Mouse (Mus musculus): ENCODE data around the gene Cdon.

DNA sequence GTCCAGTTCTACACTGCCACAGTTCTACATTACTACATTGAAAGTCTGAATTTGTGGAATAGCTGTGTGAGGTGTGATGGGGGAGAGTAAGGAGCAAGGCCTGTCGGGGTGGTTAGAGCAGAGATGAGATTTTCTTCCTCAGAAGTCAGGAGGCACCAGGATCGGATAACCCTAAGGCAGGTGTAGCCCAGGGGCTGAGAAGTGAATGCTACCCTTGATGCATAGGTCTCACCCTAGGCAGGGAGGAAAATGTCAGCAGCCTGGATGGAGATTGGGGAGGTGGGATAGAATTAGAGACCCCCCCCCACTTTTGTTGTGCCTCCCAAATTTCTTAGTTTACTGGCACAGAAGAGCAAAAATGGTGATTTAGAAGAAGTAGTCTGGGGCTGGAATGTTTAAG lies 101.3 kb downstream of the Cdon start:
- no peak for TF ChIP-seq EP300 (IDR thresholded peaks at IDR 0.05; ENCODE audit: low read depth)
- no peak for TF ChIP-seq CTCF (IDR thresholded peaks at IDR 0.05; ENCODE audit: low read depth)
